In the genomic region with DNA sequence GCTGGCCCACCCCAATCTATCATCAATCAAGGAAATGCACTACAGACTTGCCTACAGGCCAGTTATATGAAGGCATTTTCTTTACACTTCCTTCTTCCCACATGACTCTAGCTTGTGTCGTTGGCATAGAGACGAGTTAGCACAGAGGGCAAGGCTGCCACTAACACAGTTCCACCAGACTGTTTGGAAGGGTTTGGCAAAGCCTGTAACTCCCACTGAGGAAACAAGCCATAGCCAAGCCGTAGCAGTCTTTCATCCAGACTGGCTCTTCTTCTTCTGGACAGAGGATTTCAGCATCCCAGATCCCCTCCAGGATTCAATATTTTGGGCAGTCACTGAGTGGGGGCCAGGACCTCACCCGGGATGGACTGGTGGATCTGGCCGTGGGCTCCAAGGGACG, we compare ENCODE assay signal across 5 mouse cellular contexts. TPM values are rescaled to one million over a fixed set of nuclear protein-coding genes. Genes with fewer than 3 reads are reported as not detected.
"Had no signal": no experiment of that assay in that cellular context is flagged by ENCODE, and none has a peak within 500 bp of the region (broad histone marks: within the 10 kb centered on the region; RNA-seq: fewer than 3 reads in every experiment).

No protein-coding gene starts in this region.

- DNase-seq: kidney, adult 9 months; kidney, postnatal 4 days; lung, adult 2 months; thymus, postnatal 25 days had no signal

RNA-seq across cellular contexts. Expression of a gene that starts 10.3 kb away (rescaled TPM):
- total RNA-seq: layer of hippocampus, postnatal 10 days had no signal
